Mouse (Mus musculus) liver, embryonic 14.5 days (tissue): ENCODE measurements around the gene Usp2.

Experiments used
- CTCF ChIP-seq: IDR thresholded peaks from 2 replicates; pipeline ENCODE4 v1.5.1; 2016; ENCODE audit warnings: antibody characterized with exemption, low read depth, control low read depth
- EP300 ChIP-seq: IDR thresholded peaks from 2 replicates; pipeline ENCODE4 v1.6.1; 2016; ENCODE audit warnings: antibody characterized with exemption, low read depth

DNA sequence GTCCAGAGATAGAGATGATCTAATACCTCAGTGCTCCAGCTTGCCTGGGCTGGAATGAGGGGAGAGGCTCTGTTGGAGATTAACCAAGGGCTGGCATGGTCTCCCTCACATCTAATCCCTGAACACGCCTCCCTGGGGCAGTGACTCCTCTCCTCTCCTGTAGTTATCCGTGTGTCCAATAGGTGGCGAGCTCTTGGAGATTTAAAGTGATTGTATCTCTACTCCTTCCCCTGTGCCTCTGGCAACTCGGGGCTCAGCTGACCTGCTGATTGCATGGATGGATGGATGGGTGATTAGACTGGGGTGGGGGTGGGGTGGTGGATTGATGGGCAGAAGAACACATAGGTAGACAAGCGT, 9.9 kb downstream of the Usp2 start:
- TF ChIP-seq EP300 (no peak), CTCF (peak; percentile 69)
